Mouse (Mus musculus) hindbrain, postnatal 0 days (tissue): ENCODE measurements at regions not wholly inside any gene's neighbourhood (a gene's known extent, or its start where the extent isn't known, plus 50 kb on each side); places are given as distances from the start of the nearest gene placed in this dataset.

Experiments used
- ATAC-seq: fragments of 200-750 bp; cut with Nextera tagmentation; 2 replicates; pipeline ENCODE4 v1.8.0; 2017; ENCODE audit warnings: mild to moderate bottlenecking, moderate TSS enrichment, moderate library complexity
- DNase-seq: peaks from one replicate; pipeline ENCODE4 v3.0.0-alpha.2; 2015; ENCODE audit warnings: low spot score
- H3K27ac ChIP-seq: fragments of 300-500 bp; sonication (generic); 2 replicates; pipeline ENCODE4 v1.5.1; 2014; ENCODE audit warnings: mild to moderate bottlenecking
- H3K27me3 ChIP-seq: fragments of 300-500 bp; sonication (generic); 2 replicates; pipeline ENCODE4 v1.6.1; 2014; ENCODE audit warnings: low read length, mixed read lengths; ENCODE audit not compliant: insufficient read depth
- H3K36me3 ChIP-seq: fragments of 300-500 bp; sonication (generic); 2 replicates; pipeline ENCODE4 v1.6.1; 2014; ENCODE audit warnings: low read length, mixed read lengths; ENCODE audit not compliant: insufficient read depth
- H3K4me1 ChIP-seq: fragments of 300-500 bp; sonication (generic); 2 replicates; pipeline ENCODE4 v1.6.1; 2014; ENCODE audit warnings: antibody characterized with exemption, low read length, mixed read lengths; ENCODE audit not compliant: insufficient read depth
- H3K4me2 ChIP-seq: fragments of 300-500 bp; sonication (generic); 2 replicates; pipeline ENCODE4 v1.6.1; 2014; ENCODE audit warnings: low read depth, mild to moderate bottlenecking, low read length, moderate library complexity, mixed read lengths
- H3K4me3 ChIP-seq: fragments of 300-500 bp; sonication (generic); 2 replicates; pipeline ENCODE4 v1.5.1; 2014; ENCODE audit warnings: low read length
- H3K9ac ChIP-seq: fragments of 300-500 bp; sonication (generic); replicated peaks from 2 replicates; pipeline ENCODE4 v1.6.1; 2014; ENCODE audit warnings: mild to moderate bottlenecking, low read length, moderate library complexity, mixed read lengths
- H3K9me3 ChIP-seq: fragments of 300-500 bp; sonication (generic); 2 replicates; pipeline ENCODE4 v1.6.1; 2016; ENCODE audit warnings: low read length, mixed read lengths
- CTCF ChIP-seq: IDR thresholded peaks from 2 replicates; pipeline ENCODE4 v1.5.1; 2016; ENCODE audit warnings: antibody characterized with exemption, control low read depth, low read depth
- whole genome bisulfite sequencing: fragments of 180-500 bp; shearing (Covaris S2); extraction: QIAGEN DNeasy Blood & Tissue Kit; methylation state at CpG from one replicate; pipeline ENCODE4 v1.1.7; 2014; 5-methylcytosine and 5-hydroxymethylcytosine counted together

DNA sequence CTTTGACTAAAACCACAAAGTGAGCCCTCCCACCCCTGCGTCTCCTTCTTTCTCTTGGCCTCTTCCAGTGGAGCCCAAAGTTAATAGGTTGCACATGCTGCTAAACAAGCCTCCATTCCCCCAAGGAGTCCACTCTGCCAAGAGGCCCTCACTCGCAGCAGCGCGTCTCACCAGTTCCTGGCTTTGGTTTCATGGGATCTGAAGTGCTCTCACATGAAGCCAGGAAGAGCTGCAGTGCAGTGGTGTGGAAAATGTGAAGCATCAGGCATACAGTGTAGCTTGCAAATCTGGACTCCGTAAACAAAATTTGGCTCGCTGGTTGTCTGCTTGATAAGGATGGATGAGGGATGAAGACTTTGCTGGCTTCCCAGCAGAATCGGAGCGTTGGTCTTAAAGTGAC lies 97.7 kb downstream of the Gm10260 start:
- 44% methylated on average over 8 of the region's 8 CpGs for WGBS
- H3K27ac ChIP-seq, result no peak overlapping the region
- H3K9me3 ChIP-seq, result no peaks in the 10 kb centered on the region
- no peaks in the 10 kb centered on the region for H3K36me3 ChIP-seq
- no peak overlapping the region for H3K9ac ChIP-seq
- H3K4me2 ChIP-seq, result no peak overlapping the region
- ATAC-seq, result 0 out of 2 replicates have a peak, but pooled peaks have one; percentile 45
- H3K4me1 ChIP-seq, result no peaks in the 10 kb centered on the region; the same call in 1 of the 2 replicates
- DNase-seq, result peak; percentile 70
- H3K4me3 ChIP-seq, result no peak overlapping the region
- TF ChIP-seq CTCF, result no peak
- no peaks in the 10 kb centered on the region for H3K27me3 ChIP-seq

DNA sequence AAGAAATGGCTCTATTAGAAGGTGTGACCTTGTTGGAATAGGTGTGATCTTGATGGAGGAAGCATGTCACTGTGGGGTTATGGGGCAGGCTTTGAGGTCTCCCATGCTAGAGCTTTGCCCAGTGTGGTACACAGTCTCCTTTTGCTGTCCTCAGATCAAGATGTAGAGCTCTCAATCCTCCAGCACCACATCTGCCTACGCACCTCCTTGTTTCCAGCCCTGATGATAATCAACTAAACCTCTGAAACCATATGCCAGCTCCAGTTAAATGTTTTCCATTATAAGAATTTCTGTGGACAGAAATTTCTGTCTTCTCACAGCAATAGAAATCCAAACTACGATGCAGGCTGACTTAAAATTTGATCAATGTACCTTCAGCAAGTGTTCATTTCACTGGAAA lies 103.8 kb downstream of the Gm10260 start:
- WGBS, result 91% methylated on average over 2 of the region's 2 CpGs
- Histone ChIP-seq H3K27ac (no peak overlapping the region), H3K4me3 (no peak overlapping the region), H3K9me3 (no peaks in the 10 kb centered on the region), H3K9ac (no peak overlapping the region), H3K4me1 (no peaks in the 10 kb centered on the region), H3K4me2 (no peak overlapping the region), H3K36me3 (no peaks in the 10 kb centered on the region), H3K27me3 (no peaks in the 10 kb centered on the region)
- TF ChIP-seq CTCF, result no peak
- ATAC-seq (no peak), DNase-seq (no peak)

DNA sequence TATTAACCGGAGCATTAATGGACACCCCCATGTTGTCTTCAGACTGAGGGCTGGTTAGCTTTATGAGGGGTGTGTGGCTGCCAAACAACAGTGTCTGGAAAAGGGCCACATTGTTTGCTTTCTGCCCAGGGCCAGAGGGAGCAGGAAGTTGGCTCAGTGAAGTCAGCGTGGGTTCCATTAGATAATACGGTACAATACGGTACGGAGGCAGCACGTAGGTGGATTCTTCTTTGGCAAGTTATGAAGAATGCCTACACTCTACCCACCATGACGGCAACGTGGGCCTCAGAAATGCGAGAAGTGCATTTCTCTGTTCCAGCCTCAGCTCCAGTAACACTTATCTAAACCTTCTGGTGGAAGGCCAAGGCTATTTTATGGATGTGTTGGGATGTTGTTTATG lies 108.2 kb downstream of the Gm10260 start:
- TF ChIP-seq CTCF, result no peak
- WGBS, result 85% methylated on average over 9 of the region's 9 CpGs
- no peaks in the 10 kb centered on the region for H3K9me3 ChIP-seq
- DNase-seq (no peak), ATAC-seq (no peak)
- H3K4me3 ChIP-seq, result no peak overlapping the region
- no peaks in the 10 kb centered on the region for H3K27me3 ChIP-seq
- no peak overlapping the region for H3K9ac ChIP-seq
- no peaks in the 10 kb centered on the region for H3K4me1 ChIP-seq
- H3K4me2 ChIP-seq, result no peak overlapping the region
- H3K27ac ChIP-seq, result no peak overlapping the region
- no peaks in the 10 kb centered on the region for H3K36me3 ChIP-seq

DNA sequence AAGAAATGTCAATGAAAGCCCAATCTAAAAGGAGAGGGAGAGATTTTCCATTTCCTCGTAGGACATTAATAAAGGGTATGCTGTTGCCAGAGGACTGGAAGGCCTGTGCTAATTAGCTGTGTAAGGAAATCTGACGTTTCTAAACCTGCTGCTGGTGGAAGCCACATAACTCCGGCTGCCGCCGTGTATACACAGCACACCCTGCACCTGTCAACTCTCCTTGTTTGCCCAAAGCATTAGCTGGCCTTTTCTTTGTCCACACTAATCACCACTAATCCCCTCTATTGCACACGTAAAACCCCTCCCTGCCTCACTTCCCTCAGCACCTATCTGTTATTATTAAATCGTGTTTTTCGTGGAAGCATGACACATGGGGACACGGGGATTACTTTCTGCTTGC lies 108.7 kb downstream of the Gm10260 start:
- no peak overlapping the region for H3K27ac ChIP-seq
- DNase-seq (no peak), ATAC-seq (no peak)
- no peak for TF ChIP-seq CTCF
- H3K9ac ChIP-seq, result no peak overlapping the region
- H3K36me3 ChIP-seq, result no peaks in the 10 kb centered on the region
- H3K4me1 ChIP-seq, result no peaks in the 10 kb centered on the region
- 57% methylated on average over 9 of the region's 9 CpGs for WGBS
- H3K4me2 ChIP-seq, result no peak overlapping the region
- H3K27me3 ChIP-seq, result no peaks in the 10 kb centered on the region
- H3K9me3 ChIP-seq, result no peaks in the 10 kb centered on the region
- H3K4me3 ChIP-seq, result no peak overlapping the region

DNA sequence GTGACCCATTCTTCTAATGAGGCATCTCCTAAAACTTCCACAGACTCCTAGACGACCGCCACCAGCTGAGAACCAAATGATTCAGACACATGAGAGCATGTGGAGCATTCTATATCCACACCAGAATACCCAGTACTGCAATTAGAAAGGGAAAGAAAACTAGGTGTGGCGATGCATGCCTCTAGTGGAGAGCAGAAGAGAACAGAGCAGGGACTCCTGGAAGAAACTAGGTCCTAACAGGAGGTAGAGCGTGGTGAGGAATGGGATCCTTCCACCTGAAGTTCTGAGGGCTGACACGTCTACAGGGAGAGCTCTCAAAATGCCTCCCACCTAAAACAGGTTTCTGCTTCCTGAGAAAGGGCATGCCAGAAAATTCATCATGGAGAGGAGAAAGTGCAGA lies 109.3 kb downstream of the Gm10260 start:
- Histone ChIP-seq H3K27ac (no peak overlapping the region), H3K36me3 (no peaks in the 10 kb centered on the region), H3K4me2 (no peak overlapping the region), H3K27me3 (no peaks in the 10 kb centered on the region), H3K4me1 (0 out of 2 replicates have a peak, but pooled peaks cover under 1% of the 10 kb centered on the region), H3K4me3 (no peak overlapping the region), H3K9me3 (no peaks in the 10 kb centered on the region), H3K9ac (no peak overlapping the region)
- no peak for TF ChIP-seq CTCF
- ATAC-seq (no peak), DNase-seq (no peak)
- WGBS, result 90% methylated on average over 5 of the region's 5 CpGs

DNA sequence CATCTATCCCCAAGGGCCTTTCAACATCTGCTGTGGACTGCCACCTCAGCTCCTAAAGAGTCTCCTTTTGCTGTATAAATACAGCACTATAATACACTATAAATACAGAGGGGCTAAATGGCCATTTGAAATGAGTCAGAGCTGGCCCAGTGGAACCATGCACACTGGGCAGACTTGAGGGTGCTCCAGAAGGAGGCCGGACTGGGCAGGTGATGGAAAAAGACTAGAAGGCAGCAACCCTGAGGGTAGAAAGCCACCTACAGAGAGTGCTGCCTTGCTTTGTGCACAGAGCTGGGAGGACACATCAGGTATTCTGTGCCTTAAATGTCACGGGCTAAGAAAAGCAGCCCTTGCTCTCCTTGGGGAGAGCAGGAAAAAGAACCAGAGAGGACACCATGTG lies 110.2 kb downstream of the Gm10260 start:
- no peak for TF ChIP-seq CTCF

DNA sequence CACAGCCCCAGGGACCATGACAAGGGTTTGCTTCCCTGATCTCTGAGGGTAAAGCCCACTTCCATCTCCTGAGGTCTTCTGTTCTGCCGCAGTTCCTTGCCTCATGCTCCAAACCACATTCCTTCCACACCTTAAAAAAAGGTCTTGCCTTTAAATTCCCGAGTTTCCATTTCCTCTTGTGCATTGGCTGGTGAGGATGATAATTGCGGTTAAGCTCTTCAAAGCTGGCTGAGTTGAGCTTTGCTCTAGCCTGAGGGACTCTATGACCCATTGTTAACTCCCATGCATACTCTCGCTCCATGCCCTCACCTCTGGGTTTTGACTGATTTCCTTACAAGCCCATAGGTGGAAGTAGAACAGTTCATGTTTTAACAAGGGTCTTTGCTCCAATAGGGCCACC lies 112.9 kb downstream of the Gm10260 start:
- H3K9me3 ChIP-seq, result 0 out of 2 replicates have a peak, but pooled peaks cover 7% of the 10 kb centered on the region
- no peak for TF ChIP-seq CTCF
- DNase-seq (no peak), ATAC-seq (no peak)
- H3K36me3 ChIP-seq, result no peaks in the 10 kb centered on the region
- H3K4me2 ChIP-seq, result no peak overlapping the region
- no peaks in the 10 kb centered on the region for H3K27me3 ChIP-seq
- H3K27ac ChIP-seq, result no peak overlapping the region
- 0 out of 2 replicates have a peak, but pooled peaks cover 5% of the 10 kb centered on the region for H3K4me1 ChIP-seq
- H3K4me3 ChIP-seq, result no peak overlapping the region
- H3K9ac ChIP-seq, result no peak overlapping the region
- WGBS, result 84% methylated on average over 4 of the region's 4 CpGs

More for the DNA sequence above, 110.2 kb downstream of the Gm10260 start:
- WGBS, result 93% methylated on average over 2 of the region's 2 CpGs
- Histone ChIP-seq H3K27me3 (no peaks in the 10 kb centered on the region), H3K4me3 (no peak overlapping the region), H3K9ac (no peak overlapping the region), H3K27ac (no peak overlapping the region), H3K36me3 (no peaks in the 10 kb centered on the region), H3K9me3 (no peaks in the 10 kb centered on the region), H3K4me2 (no peak overlapping the region), H3K4me1 (0 out of 2 replicates have a peak, but pooled peaks cover 5% of the 10 kb centered on the region)
- ATAC-seq (no peak), DNase-seq (no peak)
